Mouse (Mus musculus) embryonic stem cell, embryonic (primary cell): ENCODE results near the gene Pcolce2.

Experiments used
- CTCF ChIA-PET, 4 experiments: fragments of 300-600 bp in 2 of 4; fragments of 350-600 bp in 2 of 4; sonication (Branson Sonifier 250); formaldehyde crosslinking; loops; one replicate each; lab custom pipeline; 2022; ENCODE audit warnings: inconsistent platforms in 2 of 4; lab: Charles Lee
- POLR2A ChIA-PET, 4 experiments: fragments of 300-600 bp in 2 of 4; fragments of 350-600 bp in 2 of 4; sonication (Branson Sonifier 250); formaldehyde crosslinking; loops; one replicate each; lab custom pipeline; 2022; ENCODE audit warnings: antibody characterized with exemption in 4 of 4, inconsistent platforms in 1 of 4; lab: Charles Lee

The Pcolce2 gene

GRCm38 (mm10) chr9:95637271-95638181 is at the start of gene Pcolce2:
TSS of gene Pcolce2 (plus strand) at chr9:95637601.
- POLR2A ChIA-PET: interaction anchor here in 3 of 4 experiments (0.5 to 1.9 kb wide), 18 partner anchors 9 to 1099 kb away, joined by 3 to 6 read pairs (median 4); partner anchors contain the start of genes Pls1 (in 1 of the 3) and U2surp (in 1 of the 3)
- CTCF ChIA-PET: no interaction called here

- POLR2A ChIA-PET: interaction anchor here in 3 of 4 experiments (0.6 to 1.2 kb wide), 9 partner anchors 10 to 978 kb away, joined by 3 to 5 read pairs (median 4); partner anchors contain the start of gene U2surp (in 1 of the 3)
- CTCF ChIA-PET: no interaction called here
These were observed 49.3 kb upstream of the Pcolce2 start for GRCm38 (mm10) chr9:95588070-95588469.

GRCm38 (mm10) chr9:95594291-95594690 is 43.1 kb upstream of the Pcolce2 start:
- CTCF ChIA-PET: no interaction called here
- POLR2A ChIA-PET: interaction anchor here in 1 of 4 experiments (0.8 kb wide), 1 partner anchor 135 kb away, joined by 3 read pairs; no protein-coding TSS in a partner anchor

GRCm38 (mm10) chr9:95597466-95598178 is 39.8 kb upstream of the Pcolce2 start:
- ChIA-PET CTCF (interaction anchor here (0.5 to 2.6 kb wide), 11 partner anchors 9 to 111 kb away, joined by 3 to 10 read pairs (median 3); no protein-coding TSS in a partner anchor), POLR2A (interaction anchor here in 3 of 4 experiments (0.5 to 2.1 kb wide), 16 partner anchors 9 to 913 kb away, joined by 3 to 8 read pairs (median 3); partner anchors contain the start of gene U2surp (in 1 of the 3))

GRCm38 (mm10) chr9:95598179-95598721 is 39.2 kb upstream of the Pcolce2 start:
- ChIA-PET POLR2A (interaction anchor here in 3 of 4 experiments (0.6 to 2.1 kb wide), 14 partner anchors 10 to 207 kb away, joined by 3 to 8 read pairs (median 3); partner anchors contain the start of gene U2surp (in 1 of the 3)), CTCF (interaction anchor here (0.5 to 2.6 kb wide), 11 partner anchors 9 to 111 kb away, joined by 3 to 10 read pairs (median 3); no protein-coding TSS in a partner anchor)

- ChIA-PET POLR2A (interaction anchor here in 1 of 4 experiments (2.0 to 2.1 kb wide), 2 partner anchors 13 to 95 kb away, joined by 5 to 8 read pairs; no protein-coding TSS in a partner anchor), CTCF (no interaction called here)
These were observed 38.0 kb upstream of the Pcolce2 start for GRCm38 (mm10) chr9:95599399-95599798.

GRCm38 (mm10) chr9:95602849-95603248 is 34.6 kb upstream of the Pcolce2 start:
- POLR2A ChIA-PET: interaction anchor here in 2 of 4 experiments (0.7 to 1.5 kb wide), 2 partner anchors 12 to 39 kb away, joined by 3 to 7 read pairs; no protein-coding TSS in a partner anchor
- CTCF ChIA-PET: interaction anchor here in 1 of 4 experiments (0.7 kb wide), 1 partner anchor 11 kb away, joined by 3 read pairs; no protein-coding TSS in a partner anchor

GRCm38 (mm10) chr9:95603316-95603715 is 34.1 kb upstream of the Pcolce2 start:
- CTCF ChIA-PET: interaction anchor here in 1 of 4 experiments (0.7 kb wide), 1 partner anchor 10 kb away, joined by 3 read pairs; no protein-coding TSS in a partner anchor
- POLR2A ChIA-PET: interaction anchor here in 1 of 4 experiments (0.7 kb wide), 1 partner anchor 38 kb away, joined by 3 read pairs; no protein-coding TSS in a partner anchor

GRCm38 (mm10) chr9:95607196-95607595 is 30.2 kb upstream of the Pcolce2 start:
- POLR2A ChIA-PET: interaction anchor here in 1 of 4 experiments (0.7 to 1.5 kb wide), 5 partner anchors 11 to 36 kb away, joined by 3 to 4 read pairs (median 3); no protein-coding TSS in a partner anchor
- CTCF ChIA-PET: interaction anchor here in 1 of 4 experiments (1.5 kb wide), 1 partner anchor 9 kb away, joined by 5 read pairs; no protein-coding TSS in a partner anchor

GRCm38 (mm10) chr9:95612246-95612768 is 25.1 kb upstream of the Pcolce2 start:
- ChIA-PET POLR2A (interaction anchor here in 3 of 4 experiments (0.6 to 2.1 kb wide), 10 partner anchors 14 to 137 kb away, joined by 3 to 7 read pairs (median 3); partner anchors contain the start of genes Trpc1 (in 1 of the 3) and U2surp (in 1 of the 3)), CTCF (interaction anchor here in 1 of 4 experiments (0.6 to 1.0 kb wide), 3 partner anchors 72 to 153 kb away, joined by 3 to 6 read pairs (median 3); no protein-coding TSS in a partner anchor)

- ChIA-PET POLR2A (interaction anchor here in 2 of 4 experiments (0.6 to 2.1 kb wide), 16 partner anchors 21 to 1084 kb away, joined by 3 to 7 read pairs (median 3); partner anchors contain the start of genes Pcolce2 (in 1 of the 2) and U2surp (in 1 of the 2)), CTCF (interaction anchor here in 3 of 4 experiments (0.5 to 0.8 kb wide), 4 partner anchors 10 to 958 kb away, joined by 3 to 11 read pairs (median 4); no protein-coding TSS in a partner anchor)
These were observed 23.8 kb upstream of the Pcolce2 start for GRCm38 (mm10) chr9:95613426-95614127.

GRCm38 (mm10) chr9:95614861-95615615 is 22.4 kb upstream of the Pcolce2 start:
- POLR2A ChIA-PET: interaction anchor here in 1 of 4 experiments (2.0 kb wide), 1 partner anchor 22 kb away, joined by 5 read pairs; the partner anchor contains the start of gene Pcolce2
- CTCF ChIA-PET: no interaction called here

GRCm38 (mm10) chr9:95615961-95616360 is 21.4 kb upstream of the Pcolce2 start:
- POLR2A ChIA-PET: interaction anchor here in 1 of 4 experiments (2.0 kb wide), 1 partner anchor 21 kb away, joined by 5 read pairs; the partner anchor contains the start of gene Pcolce2

GRCm38 (mm10) chr9:95618572-95618971 is 18.8 kb upstream of the Pcolce2 start:
- CTCF ChIA-PET: no interaction called here
- POLR2A ChIA-PET: interaction anchor here in 2 of 4 experiments (0.6 to 1.7 kb wide), 4 partner anchors 12 to 353 kb away, joined by 3 read pairs; no protein-coding TSS in a partner anchor

More at GRCm38 (mm10) chr9:95615961-95616360, 21.4 kb upstream of the Pcolce2 start:
- CTCF ChIA-PET: no interaction called here

GRCm38 (mm10) chr9:95624072-95624471 is 13.3 kb upstream of the Pcolce2 start:
- CTCF ChIA-PET: no interaction called here
- POLR2A ChIA-PET: no interaction called here
